Mouse (Mus musculus): ENCODE measurements at regions not wholly inside any gene's neighbourhood (a gene's known extent, or its start where the extent isn't known, plus 50 kb on each side); places are given as distances from the start of the nearest gene placed in this dataset.

DNA sequence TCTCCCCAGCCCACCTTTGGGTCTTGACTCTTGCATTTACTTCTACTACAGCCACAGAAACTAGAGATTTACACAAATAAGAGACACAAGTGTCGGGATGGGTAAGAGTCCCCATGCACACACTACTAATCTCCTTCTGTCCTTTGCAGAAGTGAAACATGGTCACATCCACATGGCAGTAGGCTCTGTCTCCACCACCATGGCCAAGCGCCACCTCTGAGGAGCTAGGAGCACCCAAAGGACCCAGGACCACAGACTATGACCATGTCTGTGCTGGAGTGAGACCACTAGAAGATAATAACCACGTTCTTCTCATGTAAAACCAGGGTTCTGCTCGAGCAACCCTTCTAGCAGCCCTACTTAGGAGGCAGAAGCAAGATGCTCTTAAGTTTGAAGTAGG is 81.1 kb upstream of the Arid1b start:
- DNase-seq (ENCODE audit: extremely low read depth, low read depth), result no peak

DNA sequence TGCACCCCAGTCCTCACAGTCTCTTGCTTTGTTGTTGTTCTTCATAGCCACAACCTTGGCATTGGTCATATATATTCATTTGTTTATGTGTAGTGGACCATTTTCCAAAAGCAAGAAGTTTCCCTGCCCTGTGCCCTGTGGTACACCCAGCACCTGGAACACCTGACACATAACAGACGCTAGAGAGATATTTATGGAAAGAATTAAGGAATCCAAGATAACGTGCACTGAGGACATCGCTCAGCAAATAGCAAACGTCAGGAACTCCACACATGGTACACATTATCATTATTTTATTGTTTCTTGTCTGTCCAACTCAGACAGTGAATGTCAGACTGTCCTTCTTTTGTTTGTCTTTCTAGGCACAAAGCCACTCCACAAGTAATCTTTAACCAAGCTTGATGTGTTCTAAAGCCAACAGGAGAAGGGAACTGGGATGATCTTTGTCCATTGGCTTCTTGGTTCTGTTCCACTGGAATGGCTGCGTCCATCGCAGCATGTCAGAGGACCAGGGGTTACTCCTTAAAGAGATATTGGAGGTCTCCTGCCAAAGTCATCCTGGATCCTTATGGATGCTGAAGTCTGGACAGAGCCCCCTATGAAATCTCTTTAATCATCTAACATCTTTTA is 74.2 kb upstream of the Arid1b start:
- DNase-seq (ENCODE audit: extremely low read depth, low read depth), result no peak

GRCm38 (mm10) chr17:4921121-4921520 is 73.0 kb upstream of the Arid1b start:
- DNase-seq (ENCODE audit: extremely low read depth, low read depth), result no peak

- DNase-seq (ENCODE audit: extremely low read depth, low read depth), result no peak
Measured at GRCm38 (mm10) chr17:4928631-4929030, 65.5 kb upstream of the Arid1b start.

DNA sequence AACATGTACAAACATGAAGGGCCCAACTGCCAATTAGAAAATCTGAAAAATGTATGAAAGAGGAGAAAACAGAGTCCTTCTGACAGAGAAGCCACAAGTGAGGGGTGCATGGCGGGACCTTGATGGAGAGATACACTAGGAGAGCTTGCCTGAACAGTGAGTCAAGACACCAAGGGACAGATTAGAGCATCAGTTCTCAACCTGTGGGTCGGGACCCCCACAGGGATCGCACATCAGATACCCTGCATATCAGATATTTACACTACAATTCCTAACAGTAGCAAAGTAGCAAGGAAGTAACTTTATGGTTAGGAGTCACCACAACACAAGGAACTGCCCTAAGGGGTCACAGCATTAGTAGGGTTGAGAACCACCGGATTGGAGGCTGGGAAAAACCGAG is 58.9 kb upstream of the Arid1b start:
- no peak for DNase-seq (ENCODE audit: extremely low read depth, low read depth)

GRCm38 (mm10) chr17:4940589-4940988 is 53.5 kb upstream of the Arid1b start:
- DNase-seq (ENCODE audit: extremely low read depth, low read depth), result no peak

DNA sequence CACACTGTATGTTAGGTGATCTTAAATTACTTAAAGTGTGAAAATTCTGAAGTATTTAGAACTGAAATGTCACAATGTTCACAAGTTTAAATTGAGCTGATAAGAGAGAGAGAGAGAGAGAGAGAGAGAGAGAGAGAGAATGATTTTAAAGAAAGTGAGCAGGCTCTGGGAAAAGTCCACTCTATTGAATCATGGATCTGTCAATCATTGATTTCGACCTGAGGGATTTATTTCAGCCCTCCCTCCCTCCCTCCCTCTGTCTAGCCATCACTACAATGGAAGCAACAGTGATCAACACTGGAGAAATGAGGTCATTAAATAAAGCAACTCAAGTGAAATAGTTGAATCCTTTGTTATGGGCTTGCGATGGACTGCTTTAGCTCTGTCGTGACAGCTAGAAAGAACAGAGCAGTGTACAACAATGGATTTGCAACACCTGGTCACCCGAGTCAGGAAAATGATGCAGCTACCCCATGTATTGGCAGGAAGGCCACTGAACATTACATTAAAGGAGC is 52.8 kb upstream of the Arid1b start:
- DNase-seq (ENCODE audit: extremely low read depth, low read depth), result no peak

- DNase-seq (ENCODE audit: extremely low read depth, low read depth), result no peak
Measured at GRCm38 (mm10) chr17:4942868-4943267, 51.3 kb upstream of the Arid1b start.
